ENCODE assay signal across 9 mouse cellular contexts in genomic region chr11:61674839-61675159, GRCm38 (mm10). TPM values are rescaled to one million over a fixed set of nuclear protein-coding genes. Genes with fewer than 3 reads are reported as not detected.
DNase-seq lines count a peak whose midpoint lies in the region.
"Had no signal": no experiment of that assay in that cellular context is flagged by ENCODE, and none has a peak within 500 bp of the region (broad histone marks: within the 10 kb centered on the region; RNA-seq: fewer than 3 reads in every experiment).

No protein-coding gene starts in this region.

- DNase-seq in adrenal gland, postnatal 36 days = peak; percentile 21 to 27
- DNase-seq in adrenal gland, postnatal 4 days (ENCODE audit: low spot score in 2 of 2) = no peak
- peak; percentile 41 for DNase-seq in thymus, postnatal 14 days
- no peak for DNase-seq in thymus, postnatal 36 days
- peak; percentile 48 for DNase-seq in kidney, postnatal 14 days
- peak; percentile 43 for DNase-seq in naive thymus-derived CD4-positive, alpha-beta T cell, adult 2 months (ENCODE audit: low read depth)
- no peak for DNase-seq in spleen, postnatal 36 days (ENCODE audit: low spot score in 2 of 2)
- no peak for DNase-seq in thymus, postnatal 10 days (ENCODE audit: low spot score in 2 of 2)

RNA-seq across cellular contexts. Expression of gene Fam83g, which starts 9.1 kb away (rescaled TPM):
- total RNA-seq in adrenal gland, postnatal 36 days (2021) = 1 to 10 TPM in 1 of 2 experiments, under 1 TPM in 1; 0.93 to 1.7 TPM
- total RNA-seq in adrenal gland, postnatal 4 days (2021) = 1 to 10 TPM; 1.7 to 2.9 TPM

RNA-seq across cellular contexts. Expression of gene Grap, which starts 21.7 kb away (rescaled TPM):
- total RNA-seq in adrenal gland, postnatal 36 days (2021) = 1 to 10 TPM; 7.9 to 8.9 TPM
- total RNA-seq in adrenal gland, postnatal 4 days (2021) = 10 to 100 TPM in 1 of 2 experiments, 1 to 10 TPM in 1; 9.1 to 10.8 TPM

RNA-seq across cellular contexts. Expression of gene Slc5a10, which starts 45.8 kb away (rescaled TPM):
- under 1 TPM in 1 of 2 experiments, not detected in 1; 0.13 TPM for total RNA-seq in adrenal gland, postnatal 36 days (2021)
- total RNA-seq in adrenal gland, postnatal 4 days (2021) = 1 to 10 TPM in 1 of 2 experiments, under 1 TPM in 1; 0.23 to 5.6 TPM
- total RNA-seq: heart, postnatal 10 days had no signal

Comparison
In these comparisons a context has a peak if more than half of its experiments do, and no peak if none do; other contexts are left out.
1. DNase-seq: peak in adrenal gland, postnatal 36 days (2 of 2), thymus, postnatal 14 days (single experiment), kidney, postnatal 14 days (single experiment) and naive thymus-derived CD4-positive, alpha-beta T cell, adult 2 months (single experiment); none in adrenal gland, postnatal 4 days (0 of 2), thymus, postnatal 36 days (0 of 2), spleen, postnatal 36 days (0 of 2) and thymus, postnatal 10 days (0 of 2).